Mouse (Mus musculus): ENCODE measurements around the gene Prkaa2. TPM values are rescaled to one million over a fixed set of nuclear protein-coding genes. Genes with fewer than 3 reads are reported as not detected.
A peak's percentile ranks its signal among the peaks of the same experiment; 100 is the strongest.

The Prkaa2 gene
- polyA plus RNA-seq, 1 experiment from 2014 or later: 1.1 TPM

DNA sequence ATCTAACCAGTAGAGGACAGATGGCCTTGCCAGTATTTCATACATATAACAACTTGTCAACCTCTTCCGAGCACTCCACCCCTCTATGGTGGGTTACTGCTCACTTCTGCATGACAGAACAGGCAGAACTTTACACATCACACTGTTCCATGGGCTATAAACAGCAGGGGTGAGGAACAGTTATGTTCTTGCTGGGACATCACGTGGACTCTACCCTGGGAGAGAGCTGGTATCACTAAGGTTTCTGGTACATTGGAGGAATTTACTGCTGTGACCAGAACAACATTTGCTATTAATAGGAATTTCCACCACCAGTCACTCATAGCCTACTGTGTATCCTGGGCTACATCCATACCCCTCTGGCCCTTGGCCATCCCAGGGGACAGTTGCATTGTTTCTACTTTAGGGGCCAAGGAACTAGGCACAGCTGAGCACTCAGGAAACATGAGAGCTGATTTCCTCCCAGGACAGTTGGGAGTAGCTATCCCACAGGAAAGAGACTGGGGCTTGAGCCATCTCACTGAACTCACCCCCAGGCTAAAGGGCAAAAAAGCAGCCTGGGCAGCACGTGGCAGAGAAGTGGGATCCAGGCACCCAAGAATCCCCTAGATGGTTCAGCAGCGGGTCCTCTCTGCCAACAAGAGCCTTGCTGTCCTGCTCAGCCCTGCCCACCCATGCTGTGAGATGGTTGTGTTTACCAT lies 23.8 kb upstream of the Prkaa2 start:
- no peak overlapping the region for H3K27ac ChIP-seq
- no peaks in the 10 kb centered on the region for H3K9me3 ChIP-seq
- no peak overlapping the region for H3K4me2 ChIP-seq (replicated peaks)
- H3K4me3 ChIP-seq: no peak overlapping the region
- WGBS: 76% methylated on average over 4 of the region's 4 CpGs
- no peaks in the 10 kb centered on the region for H3K27me3 ChIP-seq
- H3K36me3 ChIP-seq: no peaks in the 10 kb centered on the region
- H3K4me1 ChIP-seq: peaks cover 4% of the 10 kb centered on the region; the same call in 1 of the 2 replicates
- H3K9ac ChIP-seq: no peak overlapping the region
- no peak for ATAC-seq (ENCODE audit: low FRiP score, low read depth)

DNA sequence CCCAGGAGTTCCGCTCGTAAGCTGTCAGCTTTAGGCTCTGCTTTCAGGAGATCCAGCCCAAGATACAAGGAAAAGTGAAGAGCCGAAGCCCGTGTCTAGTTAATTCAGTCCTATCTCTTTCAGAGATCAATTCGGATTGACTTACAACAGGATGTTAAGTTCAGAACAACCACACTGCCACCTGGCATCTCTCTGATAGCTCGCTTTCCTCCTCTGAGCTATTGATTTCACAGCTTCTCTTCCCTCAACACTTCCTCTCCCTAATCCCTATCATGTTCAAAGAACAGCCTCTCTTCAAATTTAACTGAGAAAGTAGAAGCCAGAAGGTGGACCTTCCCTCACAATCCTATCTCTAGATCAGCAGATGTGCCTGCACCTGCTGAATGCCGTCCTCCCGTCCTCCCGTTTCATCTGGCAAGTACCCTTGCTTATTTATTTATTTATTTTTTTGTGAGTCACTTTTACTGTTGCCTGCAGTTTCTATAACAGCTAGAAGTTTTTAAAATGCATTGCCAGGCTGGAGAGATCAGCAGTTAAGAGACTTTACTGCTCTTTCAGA lies 22.1 kb upstream of the Prkaa2 start:
- Histone ChIP-seq H3K4me2 (replicated peaks) (no peak overlapping the region), H3K4me1 (peaks cover 4% of the 10 kb centered on the region; the same call in 1 of the 2 replicates), H3K27ac (no peak overlapping the region), H3K9me3 (no peaks in the 10 kb centered on the region), H3K4me3 (no peak overlapping the region), H3K27me3 (no peaks in the 10 kb centered on the region), H3K9ac (no peak overlapping the region), H3K36me3 (no peaks in the 10 kb centered on the region)
- 71% methylated on average over 9 of the region's 9 CpGs for WGBS
- ATAC-seq (ENCODE audit: low FRiP score, low read depth): no peak

DNA sequence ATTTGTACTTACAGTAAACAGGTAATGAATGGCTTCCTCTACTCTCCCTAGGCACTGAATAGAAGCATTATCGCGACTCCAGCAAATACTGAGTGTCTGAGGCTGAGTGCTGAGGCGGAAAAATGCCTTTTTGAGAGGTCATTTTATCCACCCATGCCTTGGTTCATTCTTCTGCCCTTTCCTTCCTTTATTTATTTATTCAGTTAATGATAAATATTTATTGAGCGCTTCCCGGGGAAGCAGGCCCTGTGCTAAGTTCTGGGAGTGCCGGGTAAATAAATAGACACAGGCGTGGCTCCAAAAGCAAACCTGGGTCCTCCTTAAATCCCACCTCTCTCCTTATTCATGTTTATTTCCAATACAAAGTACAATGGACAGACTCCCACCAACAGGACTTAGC lies 19.5 kb upstream of the Prkaa2 start:
- Histone ChIP-seq H3K4me2 (replicated peaks) (no peak overlapping the region), H3K36me3 (no peaks in the 10 kb centered on the region), H3K27me3 (no peaks in the 10 kb centered on the region), H3K9ac (no peak overlapping the region), H3K9me3 (no peaks in the 10 kb centered on the region), H3K27ac (no peak overlapping the region), H3K4me3 (no peak overlapping the region), H3K4me1 (peaks cover 4% of the 10 kb centered on the region)
- ATAC-seq (ENCODE audit: low FRiP score, low read depth): no peak
- 79% methylated on average over 7 of the region's 7 CpGs for WGBS

DNA sequence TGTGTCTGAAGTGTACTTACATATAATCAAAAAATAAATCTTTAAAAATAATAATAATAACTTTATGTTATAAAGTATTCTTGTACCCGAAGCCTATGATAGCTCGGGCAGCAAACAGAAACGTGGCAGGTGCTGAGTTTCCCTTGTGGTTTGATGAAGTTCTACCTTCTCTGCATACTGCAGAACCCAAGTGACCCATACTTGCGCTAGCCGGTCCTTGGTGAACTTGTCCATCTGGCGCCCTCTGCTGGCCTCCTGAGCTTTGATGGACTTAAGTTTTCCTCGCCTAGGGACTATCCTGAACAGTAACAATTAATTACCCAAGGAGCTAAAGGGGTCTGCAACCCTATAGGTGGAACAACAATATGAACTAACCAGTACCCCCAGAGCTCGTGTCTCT lies 12.7 kb upstream of the Prkaa2 start:
- 42% methylated on average over 8 of the region's 8 CpGs for WGBS
- no peaks in the 10 kb centered on the region for H3K9me3 ChIP-seq
- no peaks in the 10 kb centered on the region; the same call in 1 of the 2 replicates for H3K4me1 ChIP-seq
- no peak overlapping the region for H3K9ac ChIP-seq
- H3K36me3 ChIP-seq: no peaks in the 10 kb centered on the region
- H3K4me2 ChIP-seq (replicated peaks): no peak overlapping the region
- ATAC-seq (ENCODE audit: low FRiP score, low read depth): no peak
- no peak overlapping the region for H3K27ac ChIP-seq
- H3K4me3 ChIP-seq: no peak overlapping the region
- no peaks in the 10 kb centered on the region for H3K27me3 ChIP-seq

DNA sequence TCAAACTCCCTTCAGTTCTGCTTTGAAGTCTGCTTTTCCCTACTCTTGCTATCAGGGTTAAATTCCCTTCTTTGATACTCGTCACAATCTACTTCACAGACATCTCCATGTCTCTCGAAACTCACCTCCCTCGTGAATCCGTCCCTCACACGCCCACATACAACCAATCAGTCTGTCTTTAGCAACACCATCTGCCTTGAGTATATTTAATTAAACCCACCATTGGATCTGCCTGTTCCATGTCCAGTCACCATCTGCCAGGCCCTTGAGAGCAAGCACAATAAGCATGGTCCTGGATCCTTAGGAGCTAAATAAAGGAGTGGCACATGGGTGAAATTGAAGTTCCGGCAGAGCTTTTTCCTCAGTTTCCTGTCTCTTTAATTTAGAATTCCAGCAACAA lies 11.4 kb upstream of the Prkaa2 start:
- Histone ChIP-seq H3K9ac (no peak overlapping the region), H3K27ac (no peak overlapping the region), H3K36me3 (no peaks in the 10 kb centered on the region), H3K4me3 (no peak overlapping the region), H3K27me3 (no peaks in the 10 kb centered on the region), H3K4me2 (replicated peaks) (no peak overlapping the region), H3K9me3 (no peaks in the 10 kb centered on the region), H3K4me1 (no peaks in the 10 kb centered on the region; the same call in 1 of the 2 replicates)
- ATAC-seq (ENCODE audit: low FRiP score, low read depth): no peak
- WGBS: 84% methylated on average over 6 of the region's 6 CpGs

DNA sequence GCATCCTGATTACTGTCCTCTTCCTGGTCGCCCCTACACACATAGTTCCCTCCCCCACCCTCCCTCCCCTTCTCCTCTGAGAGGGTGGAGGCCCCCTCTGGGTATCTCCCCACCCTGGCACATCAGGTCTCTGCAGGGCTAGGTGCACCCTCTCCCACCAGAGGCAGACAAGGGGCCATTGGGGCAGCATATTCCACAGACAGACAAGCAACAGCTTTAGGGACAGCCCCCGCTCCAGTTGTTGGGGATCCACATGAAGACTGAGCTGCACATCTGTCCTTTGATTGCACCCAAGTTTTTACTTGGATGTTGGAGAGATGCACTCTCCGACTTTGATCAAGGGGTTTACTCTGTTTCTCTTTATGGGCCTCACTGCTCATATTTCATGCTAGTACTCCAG lies 3.8 kb upstream of the Prkaa2 start:
- Histone ChIP-seq H3K4me1 (peaks cover 12% of the 10 kb centered on the region), H3K27me3 (peaks cover 8% of the 10 kb centered on the region), H3K4me2 (replicated peaks) (no peak overlapping the region), H3K4me3 (no peak overlapping the region), H3K9ac (no peak overlapping the region), H3K36me3 (no peaks in the 10 kb centered on the region), H3K9me3 (no peaks in the 10 kb centered on the region), H3K27ac (no peak overlapping the region)
- WGBS: 72% methylated on average over 3 of the region's 3 CpGs
- ATAC-seq (ENCODE audit: low FRiP score, low read depth): no peak

DNA sequence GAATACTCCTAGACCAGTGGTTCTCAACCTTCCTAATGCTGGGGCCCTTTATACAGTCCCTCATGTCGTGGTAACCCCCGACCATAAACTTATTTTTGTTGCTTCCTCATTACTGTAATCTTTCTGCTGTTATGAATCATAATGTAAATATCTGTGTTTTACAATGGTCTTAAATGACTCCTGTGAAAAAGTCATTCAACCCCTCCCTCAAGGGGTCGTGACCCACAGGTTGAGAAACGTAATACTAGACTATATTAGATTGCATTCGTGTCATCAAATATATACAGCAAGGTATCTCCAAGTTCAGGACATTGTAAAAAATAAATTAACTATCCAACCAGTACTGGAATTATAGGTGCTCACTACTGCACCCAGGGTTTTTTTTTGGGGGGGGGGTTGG lies 3.4 kb upstream of the Prkaa2 start:
- Histone ChIP-seq H3K4me2 (replicated peaks) (no peak overlapping the region), H3K9me3 (no peaks in the 10 kb centered on the region), H3K36me3 (no peaks in the 10 kb centered on the region), H3K9ac (no peak overlapping the region), H3K27ac (no peak overlapping the region), H3K27me3 (peaks cover 12% of the 10 kb centered on the region), H3K4me1 (peaks cover 15% of the 10 kb centered on the region), H3K4me3 (no peak overlapping the region)
- WGBS: 76% methylated on average over 5 of the region's 5 CpGs
- ATAC-seq (ENCODE audit: low FRiP score, low read depth): no peak

DNA sequence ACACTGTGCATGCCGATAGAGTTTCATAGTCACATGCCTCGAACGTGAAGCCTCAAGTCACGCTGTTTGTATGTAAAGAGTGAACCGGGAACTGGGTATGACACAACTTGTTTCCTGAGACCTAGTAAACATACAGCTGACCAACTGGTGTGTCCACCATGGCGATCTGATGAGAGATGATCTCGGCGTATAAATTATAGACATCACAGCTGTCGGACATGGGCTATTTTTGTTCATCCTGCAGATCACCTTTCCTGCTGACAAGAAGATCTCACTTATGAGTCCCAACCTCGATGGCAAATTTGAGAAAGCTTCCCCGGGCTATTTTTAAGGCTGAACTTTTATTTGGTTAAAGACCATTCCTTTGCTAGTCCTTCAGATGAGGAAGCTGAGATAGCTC lies 2.1 kb upstream of the Prkaa2 start:
- no peak overlapping the region for H3K4me2 ChIP-seq (replicated peaks)
- 78% methylated on average over 11 of the region's 11 CpGs for WGBS
- ATAC-seq (ENCODE audit: low FRiP score, low read depth): no peak
- H3K9ac ChIP-seq: no peak overlapping the region
- H3K36me3 ChIP-seq: no peaks in the 10 kb centered on the region
- no peak overlapping the region for H3K4me3 ChIP-seq
- H3K27me3 ChIP-seq: peaks cover 19% of the 10 kb centered on the region
- H3K27ac ChIP-seq: no peak overlapping the region
- H3K9me3 ChIP-seq: no peaks in the 10 kb centered on the region
- peaks cover 15% of the 10 kb centered on the region for H3K4me1 ChIP-seq

DNA sequence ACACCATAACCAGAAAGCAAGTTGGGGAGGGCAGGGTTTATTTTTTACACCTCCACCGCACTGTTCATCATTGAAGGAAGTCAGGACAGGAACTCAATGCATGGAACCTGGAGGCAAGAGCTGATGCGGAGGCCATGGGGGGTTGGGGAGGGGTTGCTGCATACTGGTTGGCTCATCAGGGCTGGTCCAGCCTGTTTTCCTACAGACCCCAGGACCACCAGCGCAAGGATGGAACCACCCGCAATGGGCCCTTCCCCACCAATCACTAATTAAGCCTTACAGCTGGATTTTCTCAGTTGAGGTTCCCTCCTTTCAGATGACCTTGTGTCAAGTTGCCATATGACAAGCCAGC lies 970 bp upstream of the Prkaa2 start:
- no peak overlapping the region for H3K9ac ChIP-seq

DNA sequence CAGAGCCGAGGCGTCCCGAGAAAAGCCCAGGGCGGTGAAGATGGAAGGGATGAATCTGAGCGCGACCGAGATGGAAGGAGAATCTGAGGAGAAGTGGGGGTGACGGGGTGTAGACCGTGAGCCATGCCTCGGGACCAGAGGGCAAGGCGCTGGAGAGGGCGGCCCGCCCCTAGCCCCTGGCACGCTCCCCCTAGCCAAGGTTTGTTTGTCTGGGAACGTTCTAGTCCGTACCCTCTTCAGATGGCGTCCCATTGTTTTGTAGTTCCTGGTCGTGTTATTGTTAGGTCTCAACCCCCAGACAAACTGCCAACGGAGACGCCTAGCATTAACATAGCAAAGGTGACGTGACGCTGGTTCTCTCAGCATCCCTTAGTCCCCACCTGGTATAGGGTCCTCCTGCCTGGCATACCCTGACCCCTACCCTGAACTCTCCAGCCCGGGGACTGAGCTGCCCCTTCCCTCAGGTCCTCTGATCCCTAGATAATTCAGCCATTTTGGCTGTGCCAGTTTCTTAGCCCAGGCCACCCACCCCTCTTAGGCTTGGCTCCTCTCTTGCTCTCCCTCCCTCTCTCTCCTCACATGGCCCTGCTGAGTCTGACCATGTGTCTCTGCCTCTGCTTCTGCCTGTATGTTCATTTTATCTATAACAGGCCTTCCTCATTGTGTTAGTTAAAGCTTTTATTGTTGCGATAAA lies 447 bp upstream of the Prkaa2 start:
- H3K9me3 ChIP-seq: no peaks in the 10 kb centered on the region
- no peaks in the 10 kb centered on the region for H3K36me3 ChIP-seq
- H3K4me3 ChIP-seq: peak overlapping the region; percentile 66
- peak; percentile 41; the same call in 1 of the 2 replicates for ATAC-seq (ENCODE audit: low FRiP score, low read depth)
- peak overlapping the region; percentile 78 for H3K9ac ChIP-seq
- peaks cover 15% of the 10 kb centered on the region for H3K4me1 ChIP-seq
- peak overlapping the region; percentile 86 for H3K4me2 ChIP-seq (replicated peaks)
- H3K27ac ChIP-seq: no peak overlapping the region
- 3% methylated on average over 24 of the region's 24 CpGs for WGBS
- H3K27me3 ChIP-seq: peaks cover 19% of the 10 kb centered on the region

More for the DNA sequence above, 970 bp upstream of the Prkaa2 start:
- Histone ChIP-seq H3K27me3 (peaks cover 19% of the 10 kb centered on the region), H3K36me3 (no peaks in the 10 kb centered on the region), H3K27ac (no peak overlapping the region), H3K4me3 (peak overlapping the region; percentile 66; the same call in 1 of the 2 replicates), H3K4me1 (peaks cover 15% of the 10 kb centered on the region), H3K9me3 (no peaks in the 10 kb centered on the region), H3K4me2 (replicated peaks) (peak overlapping the region; percentile 86)
- WGBS: 55% methylated on average over 4 of the region's 4 CpGs
- ATAC-seq (ENCODE audit: low FRiP score, low read depth): no peak

DNA sequence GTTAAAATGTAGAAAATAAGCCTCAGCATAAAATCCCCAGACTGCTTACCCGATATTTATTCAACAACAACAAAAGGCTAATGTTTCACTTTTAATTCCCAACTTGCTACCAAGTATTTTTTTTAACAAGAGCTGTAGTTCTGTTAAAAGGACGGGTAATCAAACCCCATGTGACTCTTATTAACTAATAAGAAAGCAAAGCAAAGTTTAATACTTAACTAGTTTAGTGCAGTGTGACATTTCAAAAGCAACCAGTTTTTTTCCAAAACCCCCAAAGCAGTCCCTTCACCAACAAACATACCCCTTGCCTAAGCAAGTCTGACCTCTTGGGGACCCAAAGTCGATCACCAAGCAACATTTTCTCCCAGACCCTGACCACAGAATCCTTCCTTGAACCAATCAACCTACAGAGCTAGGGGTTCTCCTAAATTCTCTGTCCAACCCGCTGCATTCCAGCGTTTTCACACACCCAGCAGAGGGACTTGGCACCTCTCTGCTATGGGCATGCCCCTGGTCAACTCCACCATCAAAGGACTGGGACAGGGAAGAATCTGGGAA lies 970 bp downstream of the Prkaa2 start:
- no peak overlapping the region for H3K9ac ChIP-seq
- H3K4me3 ChIP-seq: peak overlapping the region; percentile 66
- ATAC-seq (ENCODE audit: low FRiP score, low read depth): no peak
- H3K36me3 ChIP-seq: no peaks in the 10 kb centered on the region
- peak overlapping the region; percentile 86 for H3K4me2 ChIP-seq (replicated peaks)
- peaks cover 15% of the 10 kb centered on the region for H3K4me1 ChIP-seq
- WGBS: 13% methylated on average over 5 of the region's 5 CpGs
- H3K27ac ChIP-seq: no peak overlapping the region
- H3K9me3 ChIP-seq: no peaks in the 10 kb centered on the region
- H3K27me3 ChIP-seq: peaks cover 19% of the 10 kb centered on the region

DNA sequence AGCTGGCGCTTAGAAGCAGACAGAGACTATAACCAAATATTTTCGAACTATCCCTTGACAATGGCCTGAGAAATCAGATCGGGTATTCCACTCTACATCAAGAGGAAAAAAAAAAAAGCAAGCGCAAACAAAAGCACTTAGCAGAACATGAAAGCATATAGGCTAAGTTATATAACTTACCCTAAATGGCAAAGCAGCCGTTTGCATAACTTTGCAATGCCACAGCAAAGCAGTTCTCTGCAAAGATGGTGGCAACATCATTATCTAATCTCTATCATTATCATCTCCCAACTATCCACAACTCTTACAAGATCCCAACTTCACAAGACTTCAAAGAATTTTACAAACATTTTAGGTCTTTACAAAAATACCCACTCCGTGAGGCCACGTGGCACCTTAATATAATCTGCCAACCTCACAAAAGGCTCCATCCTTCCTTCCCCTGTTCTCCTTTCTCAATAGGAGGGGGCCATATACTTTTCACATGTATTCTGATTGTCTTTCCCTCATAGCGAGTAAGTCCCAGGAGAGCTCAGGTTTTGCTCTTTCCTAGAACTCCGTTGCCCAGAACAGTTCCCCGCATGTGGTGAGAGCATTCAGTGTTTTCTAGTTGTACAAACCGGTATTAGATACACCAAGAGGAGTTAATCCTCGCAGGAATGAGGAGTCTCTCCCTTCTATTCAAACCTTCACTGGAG lies 1.6 kb downstream of the Prkaa2 start:
- Histone ChIP-seq H3K36me3 (no peaks in the 10 kb centered on the region), H3K9ac (no peak overlapping the region), H3K4me2 (replicated peaks) (no peak overlapping the region), H3K27me3 (peaks cover 19% of the 10 kb centered on the region), H3K4me3 (no peak overlapping the region), H3K9me3 (no peaks in the 10 kb centered on the region), H3K27ac (no peak overlapping the region), H3K4me1 (peaks cover 15% of the 10 kb centered on the region)
- WGBS: 66% methylated on average over 12 of the region's 12 CpGs
- no peak for ATAC-seq (ENCODE audit: low FRiP score, low read depth)
